Mouse (Mus musculus) megakaryocyte, embryonic 14.5 days (primary cell): ENCODE data around the gene Wipf3. TPM values are rescaled to one million over a fixed set of nuclear protein-coding genes. Genes with fewer than 3 reads are reported as not detected.

ENCODE experiments used
- H3K27me3 ChIP-seq: replicated peaks from 2 replicates; pipeline ENCODE3; 2012; ENCODE audit warnings: inconsistent platforms
- H3K36me3 ChIP-seq: replicated peaks from 2 replicates; pipeline ENCODE3; 2012; ENCODE audit warnings: low read length, inconsistent platforms, mixed read lengths
- H3K4me1 ChIP-seq: 2 replicates; pipeline ENCODE4 v1.6.1; 2012; ENCODE audit warnings: inconsistent platforms
- H3K4me3 ChIP-seq: replicated peaks from 2 replicates; pipeline ENCODE3; 2012; ENCODE audit warnings: moderate library complexity, mild to moderate bottlenecking, inconsistent platforms
- H3K9me3 ChIP-seq: 2 replicates; pipeline ENCODE4 v1.6.1; 2012; ENCODE audit warnings: inconsistent platforms
- FLI1 ChIP-seq: IDR thresholded peaks from 2 replicates; pipeline ENCODE4 v1.6.1; 2012; ENCODE audit warnings: low read length, inconsistent platforms, mixed read lengths
- GATA1 ChIP-seq: IDR thresholded peaks from 3 replicates; pipeline ENCODE4 v1.6.1; 2012; ENCODE audit warnings: mixed read lengths, low read length, inconsistent platforms, borderline replicate concordance
- polyA plus RNA-seq: library from polyadenylated mRNA; stranded (reverse); fragments of >175 nt; gene quantifications from 2 replicates; pipeline ENCODE4 v1.2.3, GENCODE M21; 2012; ENCODE audit warnings: low replicate concordance; ENCODE audit not compliant: insufficient read depth

Gene Wipf3
- polyA plus RNA-seq, 1 experiment, result 1.1 TPM

DNA sequence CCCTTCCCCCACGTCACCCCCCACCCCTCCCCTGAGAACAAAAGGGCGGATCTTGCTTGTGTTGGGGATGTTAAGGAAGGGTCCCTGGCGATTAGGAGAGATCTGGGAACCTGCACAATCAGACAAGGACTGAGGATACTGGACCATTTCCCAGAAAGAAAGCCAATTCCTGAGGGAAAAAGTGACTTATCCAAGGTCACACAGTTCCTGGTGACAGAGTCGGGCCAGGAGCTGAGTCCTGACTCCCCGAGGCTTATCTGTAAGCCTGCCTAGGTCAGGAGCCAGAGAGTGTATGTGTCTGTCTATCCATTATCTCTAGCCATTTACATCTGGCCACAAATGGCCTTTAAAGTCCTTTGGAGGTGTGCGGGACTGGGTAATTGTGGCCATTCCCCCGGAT is 818 bp downstream of the Wipf3 start:
- H3K27me3 ChIP-seq, result peaks cover 79% of the 10 kb centered on the region
- H3K4me3 ChIP-seq, result peak overlapping the region; percentile 88
- no peaks in the 10 kb centered on the region for H3K36me3 ChIP-seq
- TF ChIP-seq FLI1 (no peak), GATA1 (no peak)
- H3K4me1 ChIP-seq, result peaks cover 22% of the 10 kb centered on the region
- H3K9me3 ChIP-seq, result 0 out of 2 replicates have a peak, but pooled peaks cover 6% of the 10 kb centered on the region

DNA sequence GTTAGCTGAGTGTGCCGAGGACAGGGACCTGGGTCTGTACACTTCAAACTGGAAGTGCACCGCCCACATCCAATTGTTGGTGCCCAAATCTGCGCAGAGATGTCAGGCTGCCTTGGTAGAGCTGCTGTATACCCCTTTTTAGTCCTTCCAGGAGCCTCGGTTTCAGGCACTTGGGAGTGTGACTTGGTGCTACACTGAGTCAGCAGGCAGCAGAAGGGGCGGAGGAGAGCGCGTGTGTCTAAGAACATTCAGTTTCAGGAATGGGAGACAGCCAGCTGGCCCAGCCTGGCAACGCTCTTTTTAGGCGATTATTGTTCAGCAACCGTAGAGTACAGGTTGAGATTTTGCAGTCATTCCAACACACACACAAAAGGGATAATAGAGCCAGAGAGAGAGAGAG is 2.4 kb downstream of the Wipf3 start:
- Histone ChIP-seq H3K4me1 (peaks cover 36% of the 10 kb centered on the region), H3K4me3 (no peak overlapping the region), H3K9me3 (0 out of 2 replicates have a peak, but pooled peaks cover 6% of the 10 kb centered on the region), H3K27me3 (peaks cover 69% of the 10 kb centered on the region), H3K36me3 (no peaks in the 10 kb centered on the region)
- TF ChIP-seq FLI1, result no peak
- no peak for TF ChIP-seq GATA1

DNA sequence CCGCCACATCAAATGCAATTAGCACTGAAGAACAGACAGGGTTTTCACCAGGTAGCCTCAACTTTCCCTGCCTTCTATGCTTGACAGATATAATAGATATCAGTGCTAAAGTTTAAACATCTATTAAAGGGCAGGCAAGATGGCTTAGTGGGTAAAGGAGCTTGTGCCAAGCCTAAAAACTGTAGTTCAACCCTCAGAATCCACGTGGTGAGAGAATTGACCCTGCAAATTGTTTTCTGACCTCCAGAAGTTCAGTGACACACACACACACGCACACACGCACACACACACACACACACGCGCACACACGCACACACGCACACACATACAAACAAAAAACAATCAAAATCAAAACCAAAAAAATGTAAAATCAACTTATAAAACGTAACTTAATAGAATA is 2.8 kb downstream of the Wipf3 start:
- 0 out of 2 replicates have a peak, but pooled peaks cover 6% of the 10 kb centered on the region for H3K9me3 ChIP-seq
- H3K36me3 ChIP-seq, result no peaks in the 10 kb centered on the region
- no peak overlapping the region for H3K4me3 ChIP-seq
- TF ChIP-seq GATA1 (no peak), FLI1 (no peak)
- peaks cover 40% of the 10 kb centered on the region for H3K4me1 ChIP-seq
- H3K27me3 ChIP-seq, result peaks cover 69% of the 10 kb centered on the region

DNA sequence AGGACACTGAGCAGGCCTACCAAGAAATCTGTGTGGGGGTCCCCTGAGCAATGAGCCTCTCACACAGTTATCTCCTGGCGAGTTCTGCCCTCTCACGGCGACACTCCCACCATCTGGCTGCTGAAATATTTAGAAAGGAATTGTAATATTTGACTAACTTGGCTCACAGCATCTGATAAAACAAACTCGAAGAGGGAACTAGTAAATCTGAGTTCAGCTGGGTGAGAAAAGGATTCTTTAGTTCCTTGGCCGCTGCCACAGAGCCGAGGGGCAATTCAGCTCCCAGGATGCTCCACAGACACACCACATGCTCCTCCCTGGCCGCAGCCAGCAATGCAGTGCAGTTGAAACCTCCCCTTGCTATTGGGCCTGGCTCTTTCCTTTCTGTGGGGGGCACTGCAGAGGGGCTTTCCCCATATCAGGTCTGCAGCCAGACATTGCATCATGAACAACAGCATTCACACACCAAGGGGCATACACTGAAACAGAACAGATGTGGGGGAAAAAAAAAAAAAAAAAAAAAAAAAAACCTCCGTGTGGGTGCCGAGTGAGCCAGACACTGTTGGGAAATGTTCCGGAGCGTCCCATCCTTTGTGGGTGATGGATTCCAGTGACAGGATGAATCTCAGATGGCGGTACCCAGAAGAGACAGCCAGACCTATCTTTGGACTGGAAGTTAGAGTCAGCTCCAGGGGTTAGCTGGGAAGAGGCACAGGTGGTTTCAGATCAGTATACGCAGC is 3.6 kb downstream of the Wipf3 start:
- Histone ChIP-seq H3K27me3 (peaks cover 67% of the 10 kb centered on the region), H3K9me3 (0 out of 2 replicates have a peak, but pooled peaks cover 6% of the 10 kb centered on the region), H3K4me1 (peaks cover 42% of the 10 kb centered on the region), H3K4me3 (no peak overlapping the region), H3K36me3 (no peaks in the 10 kb centered on the region)
- no peak for TF ChIP-seq GATA1
- no peak for TF ChIP-seq FLI1

DNA sequence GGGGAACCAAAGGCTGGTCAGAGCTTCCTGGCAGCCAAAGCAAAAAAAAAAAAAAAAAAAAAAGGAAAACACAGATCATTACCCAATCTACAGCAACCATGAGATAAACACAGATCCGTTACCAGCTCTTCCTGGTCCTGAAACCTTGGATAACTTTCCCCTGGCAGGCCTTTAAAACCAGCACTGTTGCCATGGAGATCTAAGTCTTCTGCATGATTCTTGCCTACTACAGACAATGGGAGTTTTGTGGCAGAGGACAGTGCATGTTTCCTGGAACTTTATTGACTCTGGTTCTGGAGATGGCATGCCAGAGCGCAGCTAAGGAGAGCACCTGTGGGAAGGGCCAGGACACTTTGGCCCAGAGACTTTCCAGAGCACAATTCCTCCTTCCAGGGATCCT is 4.8 kb downstream of the Wipf3 start:
- H3K9me3 ChIP-seq, result 0 out of 2 replicates have a peak, but pooled peaks cover 6% of the 10 kb centered on the region
- TF ChIP-seq GATA1, result no peak
- TF ChIP-seq FLI1, result no peak
- H3K36me3 ChIP-seq, result no peaks in the 10 kb centered on the region
- H3K4me3 ChIP-seq, result no peak overlapping the region
- peaks cover 38% of the 10 kb centered on the region for H3K4me1 ChIP-seq
- peaks cover 63% of the 10 kb centered on the region for H3K27me3 ChIP-seq

DNA sequence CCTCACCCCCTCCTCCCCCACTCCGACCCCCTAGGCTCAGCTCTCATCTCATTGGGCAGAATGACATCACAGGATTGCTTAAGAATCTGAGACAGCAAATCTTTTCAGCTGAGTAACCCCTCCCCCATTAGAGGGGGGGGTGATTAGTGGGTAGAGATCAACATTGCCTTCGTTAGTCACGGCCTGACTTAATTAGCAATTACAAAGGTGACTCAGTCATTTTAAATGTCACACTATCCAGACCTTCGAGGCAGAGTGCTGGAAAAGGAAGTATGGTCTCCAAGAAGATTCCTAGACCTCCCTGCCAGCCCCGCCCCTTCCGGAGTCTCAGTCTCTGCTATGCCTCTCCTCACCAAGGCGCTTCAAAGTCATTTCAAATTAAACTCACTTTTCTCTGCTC is 6.3 kb downstream of the Wipf3 start:
- Histone ChIP-seq H3K4me3 (no peak overlapping the region), H3K9me3 (0 out of 2 replicates have a peak, but pooled peaks cover under 1% of the 10 kb centered on the region), H3K27me3 (peaks cover 48% of the 10 kb centered on the region), H3K36me3 (no peaks in the 10 kb centered on the region), H3K4me1 (peaks cover 23% of the 10 kb centered on the region)
- TF ChIP-seq GATA1 (no peak), FLI1 (no peak)

DNA sequence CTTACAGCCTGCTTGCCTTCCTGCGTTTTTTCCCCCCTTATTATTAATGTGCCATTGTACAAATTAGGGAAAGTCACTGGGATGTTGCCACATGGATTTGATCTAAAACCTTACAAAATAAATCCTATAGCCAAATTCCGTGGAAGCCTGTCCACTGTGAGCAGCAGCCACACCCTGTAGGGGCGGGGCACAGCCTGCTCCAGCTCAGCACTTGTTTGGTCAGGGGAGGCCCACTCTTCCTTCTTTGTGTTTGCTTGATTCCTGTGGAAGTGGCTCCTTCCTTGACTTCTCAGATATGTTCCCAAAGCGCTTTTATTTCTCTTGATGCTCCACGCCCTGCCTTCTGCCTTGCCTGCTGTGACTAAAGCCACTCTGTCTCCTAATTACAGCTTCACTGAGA is 6.9 kb downstream of the Wipf3 start:
- TF ChIP-seq GATA1 (no peak), FLI1 (no peak)
- Histone ChIP-seq H3K4me3 (no peak overlapping the region), H3K36me3 (no peaks in the 10 kb centered on the region), H3K27me3 (peaks cover 42% of the 10 kb centered on the region), H3K4me1 (peaks cover 23% of the 10 kb centered on the region), H3K9me3 (no peaks in the 10 kb centered on the region)

DNA sequence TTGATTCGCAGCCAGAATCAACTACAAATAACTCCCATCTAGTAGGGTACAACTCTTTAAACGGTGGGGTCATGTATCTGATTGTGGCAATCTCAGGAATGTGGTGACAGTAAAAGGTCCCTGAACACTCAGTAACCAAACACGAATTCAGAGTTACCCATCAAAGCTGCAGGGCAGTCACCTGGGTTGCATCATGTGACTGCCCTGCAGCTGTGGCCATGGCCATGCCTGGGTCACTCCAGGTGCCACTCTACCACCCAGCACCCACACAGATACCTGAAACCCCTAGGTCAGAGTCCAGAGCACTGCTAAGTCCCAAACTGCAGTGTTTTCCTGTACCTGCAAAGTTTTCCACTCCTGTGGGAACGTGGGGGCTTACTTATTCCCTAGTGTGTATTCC is 9.1 kb downstream of the Wipf3 start:
- Histone ChIP-seq H3K36me3 (no peaks in the 10 kb centered on the region), H3K9me3 (no peaks in the 10 kb centered on the region), H3K4me3 (no peak overlapping the region), H3K4me1 (peaks cover 22% of the 10 kb centered on the region), H3K27me3 (peaks cover 25% of the 10 kb centered on the region)
- TF ChIP-seq FLI1 (no peak), GATA1 (no peak)

DNA sequence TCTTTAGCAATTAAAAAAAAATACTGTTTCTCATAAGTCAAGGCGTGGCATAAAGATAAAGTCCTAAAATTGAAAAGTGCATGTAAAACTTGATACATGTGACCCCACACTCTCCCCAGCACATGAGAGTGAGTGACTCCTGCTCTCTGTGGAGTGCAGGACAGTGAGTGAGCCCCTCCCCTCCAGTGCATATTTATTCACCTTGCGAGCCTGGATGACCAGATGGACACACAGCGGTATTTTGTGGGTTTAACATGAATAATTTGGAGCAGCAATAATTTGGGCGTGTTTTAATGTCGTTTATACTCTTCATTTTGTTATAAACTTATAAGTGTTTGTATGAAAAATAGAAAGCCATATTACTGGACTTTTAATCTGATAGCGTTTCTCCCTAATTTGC is 11.3 kb downstream of the Wipf3 start:
- H3K27me3 ChIP-seq, result peaks cover 22% of the 10 kb centered on the region
- no peaks in the 10 kb centered on the region for H3K9me3 ChIP-seq
- no peaks in the 10 kb centered on the region for H3K36me3 ChIP-seq
- TF ChIP-seq GATA1 (no peak), FLI1 (no peak)
- H3K4me3 ChIP-seq, result no peak overlapping the region
- peaks cover 32% of the 10 kb centered on the region for H3K4me1 ChIP-seq

DNA sequence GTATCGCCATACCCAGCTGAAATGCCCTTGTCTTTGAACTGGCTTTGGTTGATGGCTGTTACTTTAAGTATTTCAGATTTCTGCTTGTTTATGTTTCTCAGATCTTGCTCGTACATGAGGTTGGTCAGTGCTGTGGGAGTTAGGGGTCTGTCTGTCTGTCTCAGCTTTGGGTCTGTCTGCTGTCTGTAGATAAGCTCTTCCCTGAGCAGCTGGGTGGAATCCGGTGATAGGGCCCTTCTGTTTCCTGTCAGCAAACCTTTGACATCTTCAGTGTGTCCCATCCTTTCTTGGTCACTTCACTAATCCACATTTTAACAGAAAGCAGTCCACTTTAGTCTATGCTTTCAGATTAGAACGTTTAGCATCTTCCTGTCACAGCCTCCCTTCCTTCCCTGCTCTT is 14.3 kb downstream of the Wipf3 start:
- H3K27me3 ChIP-seq, result peaks cover 23% of the 10 kb centered on the region

More for the DNA sequence above, 14.3 kb downstream of the Wipf3 start:
- Histone ChIP-seq H3K4me1 (peaks cover 17% of the 10 kb centered on the region), H3K36me3 (no peaks in the 10 kb centered on the region), H3K9me3 (no peaks in the 10 kb centered on the region), H3K4me3 (no peak overlapping the region)
- TF ChIP-seq GATA1 (no peak), FLI1 (no peak)
